Mouse (Mus musculus): ENCODE results near the gene Adcy7.

DNA sequence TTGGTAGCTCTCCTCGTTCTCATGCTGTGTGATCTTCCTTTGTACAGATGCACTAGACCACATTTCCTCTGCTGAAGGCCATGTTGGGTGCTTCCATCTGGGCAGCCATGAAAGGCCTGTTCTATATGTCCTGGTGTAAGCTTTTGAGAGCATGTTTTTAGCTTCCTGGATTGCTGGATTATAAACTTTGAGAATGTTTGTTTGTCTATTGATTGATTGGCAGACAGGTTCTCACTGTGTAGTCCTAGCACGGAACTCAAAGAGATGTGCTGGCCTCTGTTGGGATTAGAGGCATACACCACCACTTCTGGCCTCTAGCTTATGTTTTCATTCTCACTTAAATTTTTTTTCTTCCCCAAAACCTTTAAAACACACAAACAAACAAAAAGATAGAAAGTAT is 35.5 kb upstream of the Adcy7 start:
- no peak for TF ChIP-seq CTCF (IDR thresholded peaks at IDR 0.05; ENCODE audit: borderline replicate concordance, insufficient read depth, low read length)
- TF ChIP-seq POLR2A (IDR thresholded peaks at IDR 0.05; ENCODE audit: low read depth, low read length), result no peak
